Mouse (Mus musculus) gastrocnemius, postnatal 10 days (tissue): Measurements from ENCODE around the gene Ccdc171. TPM values are rescaled to one million over a fixed set of nuclear protein-coding genes. Genes with fewer than 3 reads are reported as not detected.

Experiments
- DNase-seq: peaks from one replicate; pipeline ENCODE4 v3.0.0; 2021; ENCODE audit warnings: mixed read lengths
- total RNA-seq, 2 experiments: library from RNA; stranded (reverse); gene quantifications; 2 replicates each; pipeline ENCODE4 v1.2.3; 2021

The Ccdc171 gene
- total RNA-seq, 2 experiments from 2014 or later: 1.0 to 1.2 TPM

GRCm38 (mm10) chr4:83794930-83795459 is 269.6 kb downstream of the Ccdc171 start:
- no peak for DNase-seq

GRCm38 (mm10) chr4:83797976-83798375 is 272.6 kb downstream of the Ccdc171 start:
- no peak for DNase-seq

- peak; percentile 10 for DNase-seq
These were observed 273.5 kb downstream of the Ccdc171 start for GRCm38 (mm10) chr4:83798674-83799430.

- no peak for DNase-seq
These were observed 275.1 kb downstream of the Ccdc171 start for GRCm38 (mm10) chr4:83800402-83800801.

GRCm38 (mm10) chr4:83816925-83817324 is 291.6 kb downstream of the Ccdc171 start:
- DNase-seq: no peak

GRCm38 (mm10) chr4:83829718-83830459 is 304.5 kb downstream of the Ccdc171 start:
- no peak for DNase-seq

GRCm38 (mm10) chr4:83830891-83831880 is 305.8 kb downstream of the Ccdc171 start:
- peak; percentile 8 for DNase-seq

- no peak for DNase-seq
These were observed 313.7 kb downstream of the Ccdc171 start for GRCm38 (mm10) chr4:83839077-83839476.

GRCm38 (mm10) chr4:83846304-83846703 is 321.0 kb downstream of the Ccdc171 start:
- no peak for DNase-seq

GRCm38 (mm10) chr4:83853885-83854284 is 328.5 kb downstream of the Ccdc171 start:
- no peak for DNase-seq

- DNase-seq: no peak
These were observed 336.4 kb downstream of the Ccdc171 start for GRCm38 (mm10) chr4:83861706-83862105.

GRCm38 (mm10) chr4:83862295-83862694 is 336.9 kb downstream of the Ccdc171 start:
- no peak for DNase-seq

GRCm38 (mm10) chr4:83876600-83876999 is 351.3 kb downstream of the Ccdc171 start:
- no peak for DNase-seq

GRCm38 (mm10) chr4:83878236-83878635 is 352.9 kb downstream of the Ccdc171 start:
- no peak for DNase-seq

- no peak for DNase-seq
These were observed 363.2 kb downstream of the Ccdc171 start for GRCm38 (mm10) chr4:83888459-83889054.

- DNase-seq: no peak
These were observed 376.8 kb downstream of the Ccdc171 start for GRCm38 (mm10) chr4:83902081-83902645.

Other genes with a start within 250 kb of the Ccdc171 start
- gene Ttc39b, start 201.3 kb upstream of the Ccdc171 start, total RNA-seq: 10 to 100 TPM in 1 of 2 experiments, 1 to 10 TPM in 1; 7.3 to 10.5 TPM
- gene Snapc3, start 107.8 kb upstream of the Ccdc171 start, total RNA-seq: 10 to 100 TPM; 16.4 to 19.0 TPM
- gene Psip1, start 39.1 kb upstream of the Ccdc171 start, total RNA-seq: 10 to 100 TPM; 31.8 to 37.5 TPM